Mouse (Mus musculus) adipocyte (in vitro differentiated cells): ENCODE results near the gene Ddx24.
"Not testable (repeated sequence)": the region's sequence is repeated elsewhere in the genome, so short reads cannot be mapped to it uniquely, and the experiment has no call there.

ENCODE experiments used
- DNase-seq: peaks from one replicate; pipeline ENCODE4 v3.0.0-alpha.2; 2016; ENCODE audit warnings: low spot score

Gene Ddx24

GRCm38 (mm10) chr12:103425729-103426470 lies at the start of gene Ddx24:
Ddx24 (minus strand) TSS chr12:103425830.
- peak; percentile 99 for DNase-seq

GRCm38 (mm10) chr12:103474481-103474880 lies 48.9 kb upstream of the Ddx24 start:
- peak; percentile 29 for DNase-seq

GRCm38 (mm10) chr12:103457140-103457539 lies 31.5 kb upstream of the Ddx24 start, which contains the start of gene Ifi27l2b:
Ifi27l2b (minus strand) TSS chr12:103457223.
- no peak for DNase-seq

- DNase-seq: not testable (repeated sequence)
Observed at GRCm38 (mm10) chr12:103456727-103457126, 31.1 kb upstream of the Ddx24 start.

DNA sequence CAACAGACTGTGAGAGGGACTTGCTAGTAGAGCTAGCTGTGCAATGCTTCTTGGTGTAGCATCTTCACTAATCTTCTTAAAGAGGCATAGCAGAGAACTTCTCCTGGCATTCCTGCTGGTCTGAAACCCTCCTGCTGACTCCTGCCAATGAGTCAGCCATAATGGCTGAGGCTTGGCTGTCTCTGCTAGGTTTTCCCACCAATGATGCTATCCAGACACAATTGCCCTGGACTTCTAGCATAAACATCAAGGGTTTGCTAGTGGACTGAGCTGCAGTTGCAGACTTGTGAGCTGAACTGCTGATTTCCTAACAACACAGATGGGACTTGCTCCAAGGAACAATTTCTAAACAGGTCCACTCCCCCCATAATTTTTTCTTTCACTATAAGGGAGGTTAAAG lies 27.7 kb upstream of the Ddx24 start:
- DNase-seq: no peak

GRCm38 (mm10) chr12:103445060-103445459 lies 19.4 kb upstream of the Ddx24 start:
- no peak for DNase-seq

DNA sequence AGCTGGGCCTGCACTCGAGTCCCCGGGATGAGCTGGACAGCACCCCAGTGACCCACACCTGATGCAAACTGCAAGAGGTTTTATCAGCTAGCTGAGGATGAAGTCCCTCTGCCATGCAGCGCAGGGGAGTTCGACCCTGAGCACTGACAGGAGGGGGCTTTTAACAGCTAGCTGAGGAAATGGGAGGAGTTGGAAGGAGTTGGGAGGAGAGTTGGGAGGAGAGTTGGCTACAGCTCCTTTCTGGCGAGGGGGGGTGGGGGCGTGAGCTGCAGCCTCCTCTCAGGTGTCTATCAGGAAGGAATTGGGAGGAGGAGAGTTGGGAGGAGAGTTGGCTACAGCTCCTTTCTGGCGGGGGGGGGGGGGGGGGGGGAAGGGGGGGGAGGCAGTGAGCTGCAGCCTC lies 18.6 kb upstream of the Ddx24 start:
- DNase-seq: not testable (repeated sequence)

- no peak for DNase-seq
Observed at GRCm38 (mm10) chr12:103443524-103443923, 17.9 kb upstream of the Ddx24 start, which contains the start of gene Ifi27l2a. Ifi27l2a (minus strand) TSS chr12:103443680.

GRCm38 (mm10) chr12:103437601-103438000 lies 12.0 kb upstream of the Ddx24 start:
- DNase-seq: no peak

DNA sequence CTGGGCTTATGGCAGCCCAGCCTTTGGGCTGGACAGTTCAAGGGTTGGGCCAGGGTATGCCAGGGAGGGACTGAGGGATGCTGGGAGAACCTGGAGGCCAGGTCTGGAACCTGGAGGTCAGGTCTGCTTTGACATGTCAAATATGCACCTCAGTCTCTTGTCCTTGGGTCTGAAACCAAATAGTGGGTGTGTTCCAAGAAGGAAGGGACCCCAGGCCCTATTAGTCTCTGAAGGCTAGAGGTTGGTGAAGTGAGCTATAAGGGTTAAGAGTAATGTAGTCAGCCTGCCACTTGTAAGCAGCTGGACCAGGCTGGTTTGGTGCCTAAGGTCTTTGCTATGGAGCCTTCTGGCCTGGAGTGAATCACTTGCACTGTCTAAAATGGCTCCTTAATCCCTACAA lies 9.2 kb upstream of the Ddx24 start:
- no peak for DNase-seq

GRCm38 (mm10) chr12:103433986-103434731 lies 8.5 kb upstream of the Ddx24 start, which contains the start of gene Ifi27:
Ifi27 (plus strand) TSS chr12:103434211.
- peak; percentile 95 for DNase-seq

DNA sequence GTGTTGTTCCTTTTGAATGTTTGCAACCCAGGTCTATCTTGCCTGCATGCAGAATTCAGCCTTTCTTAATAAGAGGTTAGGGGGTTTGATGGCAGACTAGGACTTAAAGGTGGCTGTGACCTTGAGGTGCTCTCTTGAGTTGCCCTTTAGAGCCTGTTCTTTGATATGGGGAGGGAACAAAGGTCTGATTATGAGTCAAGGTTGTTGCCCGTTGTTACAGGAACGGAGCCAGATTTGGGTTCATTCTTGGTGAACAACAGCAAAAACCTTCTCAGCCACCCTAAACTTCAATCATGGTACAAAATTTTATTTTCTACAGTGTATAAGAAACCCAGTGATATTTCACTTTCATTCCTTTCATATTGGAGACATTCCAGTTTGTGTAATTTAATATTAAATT lies 7.8 kb upstream of the Ddx24 start:
- no peak for DNase-seq

- DNase-seq: no peak
Observed at GRCm38 (mm10) chr12:103426710-103427109, 1.1 kb upstream of the Ddx24 start.

GRCm38 (mm10) chr12:103425016-103425728 lies 458 bp downstream of the Ddx24 start:
- DNase-seq: no peak

GRCm38 (mm10) chr12:103408144-103408543 lies 17.5 kb downstream of the Ddx24 start:
- DNase-seq: no peak

- DNase-seq: no peak
Observed at GRCm38 (mm10) chr12:103407720-103408119, 17.9 kb downstream of the Ddx24 start, which contains the start of gene 9330161L09Rik. 9330161L09Rik (minus strand) TSS chr12:103407820.

DNA sequence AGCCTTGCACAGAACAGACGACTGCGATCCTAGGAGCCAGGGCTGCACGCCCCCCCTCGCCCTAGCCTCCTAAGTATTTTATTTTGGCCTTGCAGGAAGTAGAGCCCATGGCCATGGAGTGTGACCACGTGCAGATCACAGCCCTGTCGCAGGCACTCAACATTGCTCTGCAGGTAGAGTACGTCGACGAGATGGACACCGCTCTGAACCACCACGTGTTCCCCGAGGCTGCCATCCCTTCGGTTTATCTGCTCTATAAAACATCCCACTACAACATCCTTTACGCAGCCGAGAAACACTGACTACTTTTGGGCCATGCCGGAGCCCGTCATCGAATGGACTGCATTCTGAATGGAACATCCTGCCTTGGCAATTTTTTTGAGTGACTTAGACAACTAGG lies 21.5 kb downstream of the Ddx24 start:
- no peak for DNase-seq

GRCm38 (mm10) chr12:103396751-103397150 lies 28.9 kb downstream of the Ddx24 start:
- no peak for DNase-seq

DNA sequence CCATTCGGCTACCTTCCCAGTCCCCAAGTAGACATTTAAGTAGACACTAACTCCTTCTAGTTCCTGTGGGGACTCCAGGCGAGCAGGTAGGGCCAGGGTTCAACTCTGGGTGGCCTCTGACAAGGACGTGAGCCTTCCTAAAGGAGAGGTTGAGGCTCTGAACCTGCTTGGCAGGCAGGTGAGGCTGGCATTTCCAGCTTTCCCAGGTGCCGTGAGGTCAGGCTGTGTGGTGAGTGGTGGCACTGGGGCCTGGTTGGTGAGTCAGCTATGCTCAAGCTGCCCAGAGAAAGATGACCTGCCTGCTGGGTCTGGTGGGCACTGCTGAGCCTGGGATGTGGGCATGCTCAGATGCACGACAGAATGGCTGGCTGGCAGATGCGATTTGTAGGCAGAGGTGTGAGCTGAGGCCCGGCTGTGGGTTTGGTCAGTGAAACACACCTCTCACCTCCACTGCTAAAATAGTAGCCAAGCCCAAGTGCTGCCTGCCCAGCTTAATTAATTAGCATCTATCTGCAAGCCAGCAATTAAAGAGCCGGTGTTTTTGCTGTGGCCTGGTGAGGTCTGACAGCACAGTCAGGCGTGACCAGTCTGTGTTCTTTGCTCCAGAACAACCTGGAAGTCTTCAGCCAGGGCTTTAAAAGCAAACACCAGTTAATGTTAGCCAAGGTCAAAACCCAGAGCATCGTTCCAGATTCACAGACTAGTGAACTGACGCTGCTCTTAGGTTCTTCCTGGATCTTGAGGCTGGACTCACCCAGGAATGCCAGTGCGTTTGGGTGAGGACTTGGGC lies 29.9 kb downstream of the Ddx24 start:
- DNase-seq: no peak

DNA sequence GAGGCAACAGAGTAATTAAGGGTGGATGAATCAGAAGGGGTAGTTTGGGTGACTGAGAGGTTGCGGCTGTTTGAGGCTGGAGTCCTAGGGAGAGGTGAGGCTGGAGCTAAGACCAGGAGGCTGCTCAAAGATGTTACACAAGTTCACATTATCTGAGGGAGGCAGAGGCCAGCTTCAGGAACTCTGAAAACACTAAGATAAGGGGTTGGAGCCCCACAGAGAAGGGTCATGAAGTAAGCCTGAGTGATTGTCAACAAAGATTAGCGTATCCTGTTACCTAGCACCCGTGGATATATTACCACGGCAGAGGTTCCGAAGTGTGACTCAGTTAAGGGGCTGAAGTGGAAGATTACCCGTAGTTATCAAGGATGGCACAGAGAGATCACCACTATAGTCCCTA lies 32.1 kb downstream of the Ddx24 start:
- DNase-seq: no peak

DNA sequence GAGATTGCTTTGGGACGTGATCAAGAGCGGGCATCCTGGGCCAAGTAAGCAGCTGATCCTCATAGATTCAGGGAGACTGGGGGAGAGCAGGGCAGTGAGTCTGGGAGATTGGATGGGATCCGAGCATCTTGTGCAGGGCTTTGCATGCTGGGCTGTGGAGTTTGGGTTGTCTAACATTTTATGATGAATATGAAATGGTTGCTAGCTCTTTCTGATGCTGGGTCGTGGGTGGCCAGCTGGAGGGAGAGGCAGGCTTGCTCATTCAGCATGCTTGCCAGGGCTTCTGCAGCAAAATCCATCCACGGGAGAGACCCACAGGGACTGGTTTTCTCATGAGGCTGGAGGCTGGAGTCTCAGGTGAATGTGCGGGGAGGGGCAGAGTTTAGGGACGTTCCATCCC lies 34.5 kb downstream of the Ddx24 start:
- no peak for DNase-seq

DNA sequence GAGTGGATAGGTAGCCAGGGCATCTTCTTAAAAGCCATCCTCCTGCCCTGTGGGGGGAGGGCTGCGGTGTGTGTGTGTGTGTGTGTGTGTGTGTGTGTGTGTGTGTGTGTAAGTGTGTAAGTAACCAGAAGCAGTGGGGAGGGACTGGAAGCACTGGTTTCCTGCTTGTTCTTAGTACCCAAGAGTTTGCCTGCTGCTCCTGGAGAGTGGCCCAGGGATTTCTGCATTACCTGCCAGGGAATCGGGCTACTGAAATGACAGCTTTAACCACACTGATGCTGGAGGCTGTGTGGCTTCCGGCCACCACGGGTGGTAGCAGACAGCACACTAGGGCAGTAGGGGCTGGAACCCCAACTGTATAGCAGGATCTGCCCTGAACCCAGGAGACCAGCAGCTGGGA lies 35.6 kb downstream of the Ddx24 start:
- DNase-seq: no peak
